Mouse (Mus musculus) activated CD4-positive, CD25-positive, alpha-beta regulatory T cell, adult 4 months (primary cell): ENCODE data around the gene Ubtd2. TPM values are rescaled to one million over a fixed set of nuclear protein-coding genes. Genes with fewer than 3 reads are reported as not detected.

ENCODE experiments used
- ATAC-seq: one replicate; pipeline ENCODE4 v1.8.0; 2017
- polyA plus RNA-seq, 2 experiments: library from polyadenylated mRNA; unstranded; fragments of 100-300 nt; shearing (Covaris generic); gene quantifications; one replicate each; pipeline ENCODE4 v1.2.1; 2017

The Ubtd2 gene
- polyA plus RNA-seq: 1 to 10 TPM; 2.3 to 3.1 TPM

- peak; percentile 89 for ATAC-seq
These were observed at the start of gene Ubtd2 for GRCm38 (mm10) chr11:32454800-32455506. Gene Ubtd2, plus strand, starts transcription at chr11:32455370.

GRCm38 (mm10) chr11:32407863-32408262 lies 47.3 kb upstream of the Ubtd2 start:
- ATAC-seq: no peak

DNA sequence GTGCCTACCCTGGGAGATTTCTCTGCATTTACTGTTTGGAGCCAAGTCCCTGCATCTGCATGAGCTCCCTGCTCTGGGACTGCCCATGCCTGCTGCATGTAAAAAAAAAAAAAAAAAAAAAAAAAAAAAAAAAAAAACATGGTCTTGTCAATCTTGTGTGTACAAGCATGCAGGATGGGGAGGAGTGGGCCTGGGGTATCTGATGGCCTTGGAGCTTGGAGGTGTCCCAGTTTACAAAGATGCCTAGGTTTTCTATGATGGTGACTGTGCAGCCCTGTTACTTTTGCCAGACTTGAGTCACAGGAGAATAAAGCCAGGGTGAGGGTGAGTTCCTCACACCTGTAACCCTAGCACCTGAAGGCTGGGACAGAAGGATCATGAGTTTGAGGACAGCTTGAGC lies 46.1 kb upstream of the Ubtd2 start:
- no peak for ATAC-seq

DNA sequence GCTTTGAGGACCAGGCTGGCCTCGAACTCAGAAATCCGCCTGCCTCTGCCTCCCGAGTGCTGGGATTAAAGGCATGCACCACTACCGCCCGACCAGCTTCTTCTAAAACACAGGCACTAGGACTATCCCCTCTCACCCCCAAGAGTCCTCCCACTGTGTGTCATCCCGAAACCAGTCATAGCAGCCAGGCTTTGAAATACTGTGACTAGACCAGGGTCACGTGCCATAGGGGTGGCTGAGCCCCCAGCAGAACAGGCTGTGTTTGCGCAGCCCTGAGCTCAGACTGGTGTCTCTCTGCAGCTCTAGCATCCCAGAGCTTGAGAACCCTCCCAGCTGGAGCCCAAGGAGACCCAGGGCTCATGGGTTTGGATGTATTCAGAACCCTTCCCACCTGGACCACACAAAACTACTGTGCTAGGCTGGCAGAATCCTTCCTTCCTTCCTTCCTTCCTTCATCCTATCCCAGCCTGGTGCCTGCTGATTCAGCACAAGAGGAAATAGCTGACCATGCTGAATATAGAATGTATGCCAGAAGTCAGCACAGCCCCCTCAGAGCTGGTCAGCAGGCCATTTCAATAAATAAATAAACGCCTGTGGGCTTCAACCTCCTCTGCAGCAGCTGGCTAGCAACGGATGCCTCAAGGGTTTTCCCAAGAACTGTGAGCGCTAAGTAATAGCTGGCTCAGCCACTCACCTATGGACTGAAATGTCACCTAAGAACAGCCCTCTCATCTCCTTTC lies 45.2 kb upstream of the Ubtd2 start:
- ATAC-seq: no peak

DNA sequence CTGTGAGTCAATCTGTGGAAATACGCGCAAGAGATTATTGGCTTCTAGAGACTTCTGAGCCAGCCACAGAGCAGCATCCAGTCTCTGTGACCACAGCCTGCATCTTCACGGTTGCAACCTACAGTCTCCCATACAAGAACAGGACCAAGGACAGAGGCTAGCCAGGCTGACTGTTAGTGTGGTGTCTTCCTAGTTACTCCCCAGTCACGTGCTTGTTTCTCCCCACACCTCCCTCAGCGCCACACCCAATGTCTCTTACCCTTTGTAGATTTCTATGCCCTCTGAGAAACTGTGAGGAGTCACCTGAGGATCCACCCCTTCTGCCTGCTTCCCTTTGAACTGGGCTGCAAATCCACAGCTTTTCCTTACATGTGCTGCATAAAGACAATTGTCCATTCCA lies 35.2 kb upstream of the Ubtd2 start:
- no peak for ATAC-seq

- no peak for ATAC-seq
These were observed 31.9 kb upstream of the Ubtd2 start for GRCm38 (mm10) chr11:32423311-32423710.

DNA sequence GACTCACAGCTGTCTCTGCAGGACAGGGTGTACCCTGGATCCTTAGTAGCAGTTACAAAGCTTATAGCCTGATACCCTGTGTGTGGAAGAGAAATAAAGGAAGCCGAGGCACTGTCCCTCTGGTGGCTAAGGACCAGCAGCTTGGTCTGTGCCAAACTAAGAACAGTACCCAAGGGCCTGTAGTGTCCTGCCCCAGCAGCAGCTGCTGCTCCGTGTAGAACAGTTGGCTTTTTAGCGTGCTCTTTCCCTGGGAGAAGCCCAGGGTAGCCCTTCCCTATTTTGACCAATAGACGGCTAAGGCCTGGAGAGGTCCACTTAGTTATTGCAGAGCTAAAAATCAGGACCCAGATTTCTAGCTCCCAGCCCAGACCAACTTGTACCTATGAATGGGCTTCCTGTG lies 30.6 kb upstream of the Ubtd2 start:
- no peak for ATAC-seq

DNA sequence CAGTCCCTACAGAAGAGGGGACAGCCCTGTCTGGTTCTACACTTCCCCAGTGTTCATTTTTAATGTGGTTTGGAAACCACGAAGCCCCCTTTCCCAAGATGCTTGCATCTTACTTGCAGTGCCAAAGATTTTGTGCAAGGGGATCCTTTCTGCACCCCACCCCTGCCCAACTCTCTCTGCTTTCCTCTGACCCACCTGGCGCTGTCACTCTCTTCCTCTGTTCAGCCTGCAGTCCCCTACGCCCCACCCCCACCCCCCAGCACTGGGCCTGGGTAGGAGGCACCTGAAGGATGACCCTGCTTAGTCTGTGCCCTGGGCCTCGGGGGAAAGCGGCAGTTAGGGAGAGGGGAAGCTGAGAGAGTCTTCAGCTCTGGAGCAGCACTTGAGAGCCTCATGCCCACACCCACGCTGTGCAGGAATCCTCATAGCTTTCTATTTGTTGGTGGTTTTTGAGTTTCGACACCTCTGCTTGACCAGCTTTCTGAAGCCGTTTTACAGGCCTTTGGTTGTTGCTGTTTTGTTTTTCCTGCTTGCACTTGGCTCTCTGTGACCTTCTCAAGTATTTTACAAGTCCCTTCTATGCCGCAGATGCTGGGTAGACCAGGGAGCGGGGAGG lies 30.0 kb upstream of the Ubtd2 start:
- ATAC-seq: no peak

GRCm38 (mm10) chr11:32427537-32427936 lies 27.6 kb upstream of the Ubtd2 start:
- no peak for ATAC-seq

- ATAC-seq: no peak
These were observed 19.6 kb upstream of the Ubtd2 start for GRCm38 (mm10) chr11:32435410-32436060.

GRCm38 (mm10) chr11:32442576-32442975 lies 12.6 kb upstream of the Ubtd2 start:
- ATAC-seq: no peak

- no peak for ATAC-seq
These were observed 10.9 kb upstream of the Ubtd2 start for GRCm38 (mm10) chr11:32444266-32444665.

- ATAC-seq: no peak
These were observed 10.0 kb upstream of the Ubtd2 start for GRCm38 (mm10) chr11:32445135-32445534.

DNA sequence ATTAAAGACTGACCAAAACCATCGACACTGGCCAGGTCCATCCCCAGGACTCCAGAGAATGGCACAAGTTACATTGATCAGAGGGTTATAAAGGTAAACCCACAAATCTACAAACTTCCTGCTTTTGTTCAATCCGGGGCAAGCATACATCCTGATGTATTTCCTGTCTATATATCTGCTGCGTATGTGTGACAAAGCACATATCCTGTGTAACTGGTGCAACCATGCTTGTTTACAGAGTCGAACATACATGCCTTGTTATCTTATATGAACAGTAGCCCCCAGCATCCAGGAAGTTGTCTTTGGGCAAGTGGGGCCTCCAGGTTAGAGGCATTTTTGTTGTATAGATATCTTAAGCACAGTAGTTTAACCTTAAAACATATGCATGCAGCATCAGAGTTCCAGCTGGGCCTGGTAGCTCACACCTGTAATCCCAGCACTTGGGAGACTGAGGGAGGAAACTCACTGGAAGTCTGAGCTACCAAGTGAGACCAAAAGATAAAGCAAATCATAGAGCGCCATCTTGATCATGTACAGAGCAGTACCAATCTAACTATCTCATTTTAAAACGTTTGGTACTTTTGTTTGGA lies 9.4 kb upstream of the Ubtd2 start:
- peak; percentile 92 for ATAC-seq

DNA sequence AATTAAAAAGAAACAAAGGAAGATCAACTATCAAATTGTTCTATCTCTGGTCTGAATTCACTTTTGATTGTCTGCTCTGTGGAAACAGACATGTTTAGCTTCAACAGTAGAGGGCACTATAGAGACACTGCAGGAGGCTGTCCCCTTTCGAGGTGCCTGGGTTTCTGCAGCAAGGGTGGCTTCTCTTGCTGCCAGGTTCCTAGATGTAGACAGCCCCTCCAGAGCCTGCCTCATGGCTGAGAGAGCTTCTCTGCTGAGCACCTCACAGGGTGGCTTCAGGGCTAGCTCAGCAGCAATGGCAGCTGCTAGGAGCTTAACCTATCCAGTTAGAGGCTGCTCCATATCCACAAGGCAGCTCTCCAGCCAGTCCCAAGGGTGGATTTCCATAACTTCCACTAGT lies 5.0 kb upstream of the Ubtd2 start:
- ATAC-seq: no peak

GRCm38 (mm10) chr11:32451306-32451705 lies 3.9 kb upstream of the Ubtd2 start:
- ATAC-seq: no peak

- no peak for ATAC-seq
These were observed 2.4 kb upstream of the Ubtd2 start for GRCm38 (mm10) chr11:32452745-32453144.

DNA sequence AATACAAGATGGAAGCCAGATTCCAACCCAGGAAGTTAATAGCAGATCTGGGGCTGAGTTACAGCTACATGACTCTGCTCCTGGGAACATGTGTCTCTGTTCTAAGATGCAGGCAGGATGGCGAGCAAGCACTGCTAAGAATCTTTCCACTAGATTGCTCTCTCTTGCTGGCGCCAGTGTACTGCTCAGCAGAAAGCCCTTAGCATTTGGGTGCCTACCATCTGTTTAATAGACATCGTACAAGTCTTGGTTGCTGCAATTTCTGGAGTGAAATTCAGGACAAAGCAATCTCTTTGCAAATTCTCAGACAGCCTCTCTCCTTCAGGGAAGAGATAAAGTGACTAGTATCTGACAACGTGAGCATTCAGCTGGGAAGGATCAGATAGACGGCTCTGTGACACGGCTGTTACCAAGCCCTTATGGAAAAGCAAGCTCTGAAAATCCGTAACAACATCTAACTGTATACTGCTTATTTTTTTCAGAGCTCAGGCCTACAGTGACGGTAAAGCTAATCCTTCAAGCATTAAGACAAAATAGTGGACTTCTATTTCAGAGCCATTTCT lies 1.7 kb upstream of the Ubtd2 start:
- no peak for ATAC-seq

GRCm38 (mm10) chr11:32454231-32454799 lies 855 bp upstream of the Ubtd2 start:
- ATAC-seq: peak; percentile 11

DNA sequence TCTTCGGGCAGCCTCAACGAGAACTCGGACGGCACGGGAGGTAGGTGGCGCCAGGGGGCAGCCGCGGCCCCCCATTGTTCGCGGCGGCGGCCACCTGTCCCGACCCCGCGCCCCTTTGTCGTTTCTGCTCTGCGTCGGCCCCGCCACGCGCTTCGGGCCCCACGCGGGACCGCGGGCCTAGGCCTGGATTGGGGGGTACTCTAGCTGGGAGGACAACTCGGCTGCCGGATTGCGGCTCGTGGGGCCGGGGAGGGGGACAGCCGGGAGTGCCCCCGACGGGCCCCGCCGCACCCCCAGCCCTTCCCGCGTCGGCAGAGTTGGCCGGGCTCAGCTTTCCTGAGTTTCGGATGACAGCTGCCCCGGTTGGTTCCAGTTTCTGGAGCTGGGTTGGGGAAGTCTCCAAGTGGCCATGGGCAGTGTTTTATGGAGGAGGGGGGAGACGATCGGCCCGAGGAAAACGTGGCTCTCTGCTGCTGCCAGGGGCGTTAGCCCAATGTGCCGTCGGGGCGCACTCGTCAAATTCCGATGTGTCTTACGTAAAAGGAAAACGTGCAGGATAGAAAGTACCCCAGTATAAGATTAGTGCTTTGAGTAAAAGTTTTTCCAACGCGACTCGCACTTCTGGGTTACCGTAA lies 454 bp downstream of the Ubtd2 start:
- ATAC-seq: peak; percentile 5

- ATAC-seq: no peak
These were observed 1.2 kb downstream of the Ubtd2 start for GRCm38 (mm10) chr11:32456356-32456755.

GRCm38 (mm10) chr11:32464282-32464681 lies 9.1 kb downstream of the Ubtd2 start:
- ATAC-seq: no peak
